Mouse (Mus musculus): Measurements from ENCODE around the gene Dnajc1.

Gene Dnajc1

DNA sequence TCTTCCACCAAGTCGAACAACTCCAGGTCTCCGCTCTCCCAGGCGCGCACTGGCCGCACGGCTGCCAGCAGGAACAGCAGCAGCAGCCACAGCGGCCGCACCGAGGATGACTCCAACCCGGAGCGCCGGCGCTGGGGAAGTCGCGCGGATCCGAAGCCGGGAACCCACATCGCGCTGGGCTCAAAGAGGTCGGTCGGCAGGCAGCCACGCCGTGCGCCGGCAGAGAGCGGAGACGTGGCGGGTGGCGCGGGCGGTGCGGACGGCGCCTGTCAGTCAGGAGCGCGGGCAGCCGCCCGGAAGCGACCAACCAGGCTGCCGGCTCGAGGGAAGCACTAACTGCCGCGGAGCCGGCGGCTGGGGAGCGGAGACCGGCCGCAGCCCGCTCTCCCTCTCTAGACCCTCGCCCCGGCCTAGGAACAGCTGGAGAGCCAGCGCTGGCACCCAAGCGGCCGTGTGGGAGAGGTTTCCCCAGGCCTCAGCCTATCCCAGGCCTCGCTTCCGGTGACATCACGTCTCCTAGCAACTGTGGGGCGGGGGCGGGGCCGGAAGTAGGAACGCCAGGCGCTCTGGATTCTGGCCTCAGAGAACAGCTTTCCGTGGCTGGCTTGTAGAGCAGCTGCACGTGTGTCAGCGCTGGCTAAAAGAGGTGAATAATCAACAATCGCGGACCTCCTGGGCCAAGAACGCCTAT lies at the start of gene Dnajc1:
Gene Dnajc1 (minus strand): TSS at position 500 of the 691 bp plus-strand sequence.
- in situ Hi-C loops (cut with MboI, MseI), result no loop called here

DNA sequence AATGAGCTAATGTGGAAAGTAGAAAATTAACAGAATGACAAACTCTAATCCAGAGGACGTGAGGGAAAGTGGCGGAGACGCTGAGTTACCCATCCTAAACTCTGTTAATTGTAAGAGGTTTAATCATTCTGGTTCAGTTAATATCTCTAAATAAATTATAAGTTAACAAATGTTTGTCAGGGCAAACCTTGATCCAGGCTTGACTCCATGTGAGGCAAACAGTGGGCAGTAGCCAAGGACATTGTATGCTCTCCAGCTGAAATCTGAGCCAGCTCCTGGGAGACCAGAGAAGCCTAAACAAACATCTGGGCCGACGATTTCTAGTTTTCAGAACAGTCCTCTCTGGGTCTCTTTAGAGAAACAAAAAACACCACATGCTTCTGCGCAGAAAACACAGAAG lies 49.2 kb upstream of the Dnajc1 start:
- in situ Hi-C loops (cut with MboI, MseI), result no loop called here

GRCm38 (mm10) chr2:18415242-18415641 lies 22.6 kb upstream of the Dnajc1 start:
- in situ Hi-C loops (cut with MboI, MseI), result no loop called here

DNA sequence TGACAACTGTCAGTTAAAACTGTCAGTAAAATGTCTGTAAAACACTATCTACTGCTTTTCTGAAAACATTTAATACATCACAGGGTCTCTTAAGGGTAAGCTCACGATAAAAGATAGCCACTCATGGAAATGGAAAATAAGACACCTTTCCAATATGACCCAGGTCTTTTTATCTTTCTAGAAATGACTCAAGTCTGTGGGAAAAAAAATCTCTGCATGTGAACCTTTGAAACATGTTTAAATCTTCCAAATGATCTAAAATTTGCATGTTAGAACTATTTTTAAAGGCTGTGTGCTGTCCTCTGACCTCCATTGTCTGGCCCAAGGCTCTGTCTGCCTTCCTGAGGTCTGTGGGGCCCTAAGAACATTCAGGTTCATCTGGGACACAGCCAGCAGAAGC lies 11.0 kb upstream of the Dnajc1 start:
- in situ Hi-C loops (cut with MboI, MseI), result no loop called here

DNA sequence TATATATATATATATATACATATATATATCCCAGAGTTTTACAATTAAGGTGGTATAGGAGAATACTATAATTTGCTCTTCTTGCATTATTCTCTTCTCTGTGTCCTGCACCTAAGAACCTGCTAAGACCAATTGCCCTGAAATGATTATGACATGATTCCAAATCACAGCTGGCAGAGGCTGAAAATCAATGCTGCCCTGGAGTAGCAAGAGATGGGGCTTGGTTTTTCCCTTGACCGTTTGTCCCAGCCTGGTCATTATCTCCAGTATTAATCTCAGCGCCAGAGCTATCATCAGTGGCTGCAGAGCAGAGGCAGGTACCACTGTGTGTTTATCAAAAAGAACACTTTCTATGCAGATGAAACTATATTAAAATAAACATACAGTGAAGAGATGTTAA lies 9.1 kb upstream of the Dnajc1 start:
- in situ Hi-C loops (cut with MboI, MseI), result no loop called here

GRCm38 (mm10) chr2:18393022-18393519 lies 441 bp upstream of the Dnajc1 start:
- in situ Hi-C loops (cut with MboI, MseI), result no loop called here

DNA sequence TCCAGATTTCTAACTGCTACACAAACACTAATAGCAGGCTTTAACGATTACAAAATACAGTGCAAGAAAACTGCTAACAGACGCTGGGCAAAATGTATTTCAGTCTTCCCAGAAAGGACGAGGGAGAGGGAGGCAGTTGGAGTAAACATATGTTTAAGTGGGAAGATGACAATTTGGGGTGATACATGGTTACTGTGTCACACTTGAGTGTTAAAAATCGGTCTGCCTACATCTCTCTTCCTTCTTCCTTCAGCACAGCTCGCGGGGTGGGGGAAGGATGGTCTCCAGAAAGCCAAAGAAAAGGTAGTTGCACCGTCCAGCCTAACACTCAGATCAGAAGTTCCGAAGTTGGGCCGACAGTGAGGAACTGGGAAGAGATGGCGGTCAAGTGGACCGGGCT lies 769 bp downstream of the Dnajc1 start:
- in situ Hi-C loops (cut with MboI, MseI), result no loop called here

DNA sequence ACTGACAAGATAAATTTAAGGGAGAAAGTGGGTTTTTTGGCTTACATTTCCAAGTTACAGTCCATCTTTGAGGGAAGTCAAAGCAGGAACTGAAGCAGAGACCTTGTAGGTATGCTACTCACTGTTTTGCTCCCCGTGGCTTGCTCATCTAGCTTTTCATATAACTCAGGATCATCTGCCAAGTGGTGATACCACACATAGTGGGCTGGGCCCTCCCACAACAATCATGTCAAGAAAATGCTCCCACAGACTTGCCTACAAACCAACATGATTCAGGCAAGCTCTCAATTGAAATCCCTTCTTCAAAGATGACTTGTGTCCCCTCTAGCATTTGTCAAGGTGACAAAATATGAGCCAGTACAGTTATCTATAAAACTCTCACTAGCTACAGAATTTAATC lies 3.0 kb downstream of the Dnajc1 start:
- in situ Hi-C loops (cut with MboI, MseI), result loop anchor here (5.0 to 10.0 kb wide), 2 partner anchors 123 to 375 kb away; no protein-coding TSS in a partner anchor

DNA sequence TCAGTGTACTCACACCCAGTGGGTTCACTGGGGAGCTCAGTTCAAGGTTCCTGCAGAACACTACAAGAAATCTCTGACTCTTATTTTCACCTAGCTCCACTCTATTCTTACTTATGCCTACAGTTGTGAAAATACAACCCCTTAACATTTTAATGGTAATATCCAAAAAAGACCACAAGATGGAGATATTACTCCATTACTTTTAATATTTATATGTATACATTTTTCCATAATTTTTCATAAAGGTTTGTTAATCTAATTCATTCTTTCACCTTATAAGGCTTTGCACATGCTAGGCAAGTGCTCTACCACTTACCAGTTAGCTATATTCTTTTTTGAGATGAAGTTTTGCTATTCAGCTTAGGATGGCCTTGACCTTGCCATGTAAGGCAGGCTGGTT lies 11.0 kb downstream of the Dnajc1 start:
- in situ Hi-C loops (cut with MboI, MseI), result loop anchor here (10.0 kb wide), 1 partner anchor 383 kb away; no protein-coding TSS in a partner anchor

- in situ Hi-C loops (cut with MboI, MseI), result no loop called here
These were observed 20.0 kb downstream of the Dnajc1 start for GRCm38 (mm10) chr2:18372400-18373182.

DNA sequence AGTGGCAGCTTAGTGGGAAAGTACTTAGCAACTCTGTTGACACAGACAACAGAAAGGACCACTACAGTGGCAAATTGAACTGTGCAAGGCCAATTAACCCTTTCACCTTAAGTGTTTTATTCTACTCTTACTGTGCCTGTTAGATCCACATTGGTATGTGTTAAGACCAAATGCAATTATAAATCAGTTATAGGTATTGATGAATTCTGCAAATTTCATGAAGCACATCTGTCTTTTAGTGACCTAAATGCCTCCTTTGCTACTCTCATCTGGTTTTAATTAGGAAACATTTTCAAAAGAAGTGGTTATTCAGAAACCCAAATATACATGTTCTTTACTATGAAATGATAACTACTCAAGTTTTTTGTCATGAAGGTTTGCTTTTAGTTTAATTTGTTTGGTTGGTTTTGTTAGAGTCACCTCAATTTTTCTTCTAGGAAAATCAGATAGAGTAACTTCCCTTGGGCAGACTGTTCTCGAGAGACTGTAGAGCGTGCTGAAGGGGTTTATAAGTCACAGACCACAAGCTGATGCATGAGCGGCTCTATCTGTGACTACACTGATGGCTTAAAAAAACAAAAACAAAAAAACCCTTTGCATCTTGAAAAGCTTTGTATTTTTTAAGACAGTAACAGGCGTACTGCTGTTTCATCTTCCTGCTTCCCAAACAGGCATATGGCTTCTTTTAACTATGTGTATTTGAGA lies 21.7 kb downstream of the Dnajc1 start:
- in situ Hi-C loops (cut with MboI, MseI), result no loop called here

DNA sequence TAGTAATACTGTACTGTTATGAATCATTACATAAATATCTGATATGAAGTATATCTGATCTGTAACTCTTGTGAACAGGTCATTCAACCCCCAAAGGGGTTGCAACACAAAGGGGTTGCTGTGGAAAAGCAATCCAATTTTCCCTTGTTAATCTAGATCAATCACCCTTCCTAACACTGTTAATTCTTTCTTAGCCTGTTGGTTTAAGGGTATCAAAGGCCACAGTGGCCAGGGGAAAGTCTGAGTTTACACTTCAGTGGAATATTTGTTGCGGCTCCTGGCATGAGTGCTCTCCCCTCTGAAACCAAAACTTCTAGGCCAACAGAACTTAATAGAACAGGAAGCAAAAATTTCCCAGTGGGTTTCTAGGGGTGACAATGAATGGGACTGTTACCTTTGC lies 28.2 kb downstream of the Dnajc1 start:
- in situ Hi-C loops (cut with MboI, MseI), result no loop called here

DNA sequence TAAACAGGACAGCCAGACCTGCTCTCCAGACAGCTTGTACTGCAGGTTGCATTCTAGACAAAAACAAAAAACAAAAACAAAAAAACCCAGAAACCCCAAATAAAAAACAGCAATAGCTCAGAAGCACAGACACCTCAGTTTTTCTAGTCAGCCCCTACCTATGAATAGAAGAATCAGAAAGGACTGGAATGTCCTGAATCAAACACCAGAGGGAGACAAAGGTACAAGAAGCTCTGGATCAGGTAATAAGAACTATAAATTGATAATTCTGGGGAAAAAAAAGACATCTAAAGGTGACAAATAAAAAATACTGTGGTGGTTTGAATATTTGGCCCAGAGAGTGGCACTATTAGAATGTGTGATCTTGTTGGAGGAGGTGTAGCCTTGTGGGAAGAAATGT lies 37.3 kb downstream of the Dnajc1 start:
- in situ Hi-C loops (cut with MboI, MseI), result no loop called here

DNA sequence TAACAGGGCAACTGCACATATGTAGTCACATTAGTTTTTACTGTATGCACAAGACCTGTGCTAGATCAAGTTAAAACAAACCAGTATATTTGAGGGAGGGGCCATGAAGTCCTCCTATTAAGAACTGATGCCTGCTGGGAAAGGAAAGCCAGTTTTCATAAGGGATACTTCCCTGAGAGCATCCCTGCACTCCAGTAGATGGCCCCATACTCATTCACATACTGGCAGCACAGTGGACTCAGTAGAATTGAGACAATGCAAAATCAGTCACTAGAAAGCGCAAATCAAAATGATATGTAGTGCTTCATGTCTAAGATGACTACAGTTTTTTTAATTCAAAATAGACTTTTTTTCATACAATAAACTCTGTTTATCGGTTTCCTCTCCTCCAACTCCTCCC lies 40.0 kb downstream of the Dnajc1 start:
- in situ Hi-C loops (cut with MboI, MseI), result no loop called here

DNA sequence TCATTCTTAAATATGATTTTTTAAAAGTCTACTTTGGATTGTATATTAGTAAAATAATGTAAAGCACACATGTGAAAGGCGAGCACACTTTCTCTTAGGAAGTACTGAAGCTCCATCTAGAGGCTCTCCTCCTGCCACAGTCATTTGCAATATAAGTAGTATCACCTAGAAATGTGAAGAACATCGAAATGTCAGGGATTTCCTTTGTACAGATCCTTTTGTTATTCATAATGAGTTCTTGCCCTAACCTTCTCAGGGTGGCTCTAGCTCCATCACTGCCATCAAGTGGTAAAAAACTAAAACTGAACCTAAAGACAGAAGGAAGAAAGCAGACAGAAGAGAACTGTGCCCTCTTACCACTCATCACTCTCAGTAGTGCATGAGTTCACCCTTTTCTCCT lies 49.2 kb downstream of the Dnajc1 start:
- in situ Hi-C loops (cut with MboI, MseI), result no loop called here

GRCm38 (mm10) chr2:18318671-18319070 lies 74.0 kb downstream of the Dnajc1 start:
- in situ Hi-C loops (cut with MboI, MseI), result no loop called here

GRCm38 (mm10) chr2:18317503-18318281 lies 74.9 kb downstream of the Dnajc1 start:
- in situ Hi-C loops (cut with MboI, MseI), result no loop called here

- in situ Hi-C loops (cut with MboI, MseI), result no loop called here
These were observed 75.7 kb downstream of the Dnajc1 start for GRCm38 (mm10) chr2:18316909-18317308.

DNA sequence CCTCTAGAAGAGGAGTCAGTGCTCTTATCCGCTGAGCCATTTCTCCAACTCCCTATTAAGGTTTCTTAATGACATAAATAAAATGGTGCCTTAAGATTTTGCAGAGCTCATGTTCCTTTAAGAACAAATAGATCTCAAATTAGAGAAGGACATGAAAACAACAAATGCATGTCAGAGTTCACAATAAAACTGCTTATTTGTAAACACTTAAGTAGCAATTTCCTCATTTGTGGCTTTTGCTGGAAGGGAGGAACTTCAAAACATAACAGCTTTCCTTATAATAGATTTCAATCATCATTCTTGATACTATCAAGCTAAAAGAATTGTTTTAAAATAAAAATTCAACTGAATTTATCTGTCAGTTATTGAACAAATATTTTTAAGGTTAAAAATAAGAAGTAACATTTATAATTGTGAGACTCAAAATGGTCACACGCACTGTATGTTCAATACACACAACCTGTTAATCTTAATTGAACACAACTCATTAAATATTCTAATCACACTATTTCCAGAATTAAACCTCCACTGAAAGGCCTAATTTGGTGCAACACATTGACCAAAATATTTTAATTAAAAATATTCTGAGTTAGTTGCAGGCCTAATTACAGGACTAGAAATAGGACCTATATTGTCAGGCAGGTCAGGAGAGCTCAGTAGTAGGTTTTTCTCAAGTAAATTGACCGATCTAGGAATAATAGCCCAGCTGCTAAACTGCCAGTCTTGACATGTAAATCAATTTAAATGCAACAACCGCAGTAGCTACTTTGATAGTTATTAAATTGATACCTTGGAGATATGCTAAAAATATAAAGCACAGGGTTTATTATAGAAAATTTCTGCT lies 82.1 kb downstream of the Dnajc1 start:
- in situ Hi-C loops (cut with MboI, MseI), result no loop called here

DNA sequence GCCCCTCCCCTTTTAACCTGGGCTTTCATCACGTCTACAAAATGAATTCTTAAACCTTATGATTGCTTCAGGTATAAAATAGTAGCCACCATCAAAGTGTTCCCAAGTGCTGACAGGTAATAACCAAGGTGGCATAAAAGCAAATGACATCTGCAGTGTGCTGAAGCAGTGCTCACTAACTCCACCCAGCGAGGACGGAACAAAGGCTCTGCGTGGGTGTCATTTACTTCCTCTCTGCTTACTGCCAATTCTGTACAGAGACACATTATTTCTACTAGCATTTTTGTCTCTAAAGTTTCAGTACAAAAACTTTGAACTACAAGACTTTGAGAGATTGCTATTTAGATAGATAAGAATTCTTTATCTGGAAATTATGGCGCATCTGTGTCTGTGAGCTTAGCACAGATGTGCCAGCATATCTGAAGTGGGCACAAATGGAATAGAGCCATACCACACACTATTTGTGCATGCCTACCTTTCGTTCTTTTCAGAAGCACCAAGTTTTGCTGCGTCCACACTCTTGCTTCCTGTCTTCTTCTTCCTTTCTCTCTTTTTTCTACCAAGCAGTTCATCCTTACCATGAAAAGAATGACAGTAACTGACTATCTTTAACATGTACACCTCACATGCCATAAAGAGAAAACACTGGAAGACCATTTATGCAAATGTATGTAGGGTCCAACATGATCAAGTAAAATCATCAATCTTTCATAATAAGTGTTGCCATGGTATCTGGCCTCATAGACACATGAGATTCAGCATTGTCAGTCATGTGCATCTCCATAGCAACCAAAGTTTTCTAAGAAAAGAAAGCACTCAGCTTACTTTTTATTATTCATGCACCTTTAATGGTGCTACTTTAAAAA lies 85.0 kb downstream of the Dnajc1 start:
- in situ Hi-C loops (cut with MboI, MseI), result no loop called here
